Mouse (Mus musculus): Measurements from ENCODE around the gene Hopx.
"Not testable (repeated sequence)": the region's sequence is repeated elsewhere in the genome, so short reads cannot be mapped to it uniquely, and the experiment has no call there.

Hopx gene

DNA sequence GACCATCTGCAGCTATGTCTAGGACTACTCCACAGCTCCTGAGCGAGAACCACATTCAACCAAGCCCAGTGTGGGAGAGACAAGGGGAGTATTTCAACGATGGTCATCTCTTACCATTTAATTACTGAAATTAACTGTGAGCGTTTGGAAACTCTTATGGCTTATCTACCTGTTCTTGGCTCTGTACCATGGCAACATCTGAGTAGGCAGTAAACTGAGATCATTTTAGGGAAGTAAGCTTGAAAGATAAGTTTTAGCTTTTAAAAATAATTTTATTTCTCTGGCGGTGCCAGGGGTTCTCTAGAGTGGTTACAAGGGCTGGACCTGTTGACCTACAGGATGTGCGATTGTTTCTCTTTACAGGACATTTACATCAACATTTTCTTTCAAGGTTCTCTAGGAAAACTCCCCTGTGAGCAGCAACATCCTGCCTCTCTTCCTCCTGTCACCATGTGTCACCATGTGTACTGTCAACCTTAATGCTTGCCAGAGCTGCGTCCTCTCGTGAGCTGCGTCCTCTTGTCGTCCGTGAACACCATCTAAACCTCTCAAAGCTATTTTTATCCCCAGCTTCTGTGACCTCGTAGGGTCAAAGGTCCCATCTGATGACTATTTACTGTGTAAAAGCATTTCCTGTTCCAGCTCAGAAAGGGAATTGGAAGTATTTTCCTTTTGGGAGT lies 15.5 kb downstream of the Hopx start:
- DNase-seq, result peak; percentile 73

GRCm38 (mm10) chr5:77098874-77099273 lies 16.0 kb downstream of the Hopx start:
- DNase-seq, result no peak

GRCm38 (mm10) chr5:77097686-77098085 lies 17.2 kb downstream of the Hopx start:
- DNase-seq, result peak; percentile 16

DNA sequence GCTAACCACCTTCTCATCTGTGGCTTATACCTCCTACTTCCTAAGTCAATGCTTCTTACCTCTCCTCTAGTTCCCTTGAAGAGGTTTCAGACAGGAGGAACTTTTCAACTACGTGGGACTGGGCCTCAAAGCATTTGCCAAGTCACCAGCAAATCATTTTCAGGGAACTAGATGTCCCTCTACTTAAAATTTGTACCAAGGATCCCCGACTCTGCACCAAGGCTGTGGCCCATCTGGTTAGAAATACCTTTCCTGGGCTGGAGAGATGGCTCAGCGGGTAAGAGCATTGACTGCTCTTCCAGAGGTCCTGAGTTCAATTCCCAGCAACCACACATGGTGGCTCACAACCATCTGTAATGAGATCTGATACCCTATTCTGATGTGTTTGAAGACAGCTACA lies 18.7 kb downstream of the Hopx start:
- not testable (repeated sequence) for DNase-seq

DNA sequence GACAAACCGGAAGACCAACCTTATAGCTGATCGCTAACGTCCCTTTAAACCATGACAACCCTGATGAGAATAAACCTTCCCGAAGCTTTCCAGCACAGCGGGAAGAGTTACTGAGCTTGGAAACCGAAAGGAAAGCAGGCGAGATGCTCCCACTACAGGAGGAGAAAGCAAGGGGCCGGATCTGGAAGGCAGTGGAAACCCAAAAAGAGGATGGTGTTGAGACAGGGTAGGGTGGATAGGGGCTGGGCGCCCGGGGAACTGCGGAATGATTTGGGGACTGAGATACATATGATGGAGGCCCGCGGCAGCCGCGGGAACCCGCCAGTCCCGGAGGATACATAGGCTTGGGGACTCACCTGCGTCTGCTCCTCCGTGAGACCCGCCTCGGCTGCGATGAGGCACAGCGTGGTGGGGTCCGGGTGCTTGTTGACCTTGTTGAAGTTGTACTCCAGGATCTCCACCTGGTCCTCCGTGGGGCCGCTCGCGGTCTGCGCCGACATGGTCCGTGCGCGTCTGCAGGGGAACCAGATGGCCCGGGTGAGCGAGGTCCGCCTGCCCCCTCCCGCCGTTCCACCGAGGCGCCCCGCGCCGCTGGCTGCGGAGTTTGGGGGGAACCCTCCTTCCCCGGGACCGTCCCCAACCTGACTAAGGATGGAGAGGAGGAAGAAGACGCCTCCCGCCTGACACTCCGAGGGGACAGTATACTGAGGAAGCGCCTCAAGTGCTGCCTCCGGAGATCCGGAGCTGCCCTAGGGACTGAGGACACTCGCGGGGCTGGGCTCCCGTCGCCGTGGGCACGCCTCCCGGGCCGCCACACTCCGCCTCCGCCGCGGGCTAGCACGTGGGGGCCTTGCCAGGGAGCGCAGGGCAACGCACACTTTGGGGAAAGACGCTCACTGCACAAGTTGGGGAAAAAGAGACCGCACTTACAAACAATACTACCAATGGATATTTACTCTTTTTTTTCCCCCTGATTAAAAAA lies 20.1 kb downstream of the Hopx start:
- peak; percentile 83 for DNase-seq

DNA sequence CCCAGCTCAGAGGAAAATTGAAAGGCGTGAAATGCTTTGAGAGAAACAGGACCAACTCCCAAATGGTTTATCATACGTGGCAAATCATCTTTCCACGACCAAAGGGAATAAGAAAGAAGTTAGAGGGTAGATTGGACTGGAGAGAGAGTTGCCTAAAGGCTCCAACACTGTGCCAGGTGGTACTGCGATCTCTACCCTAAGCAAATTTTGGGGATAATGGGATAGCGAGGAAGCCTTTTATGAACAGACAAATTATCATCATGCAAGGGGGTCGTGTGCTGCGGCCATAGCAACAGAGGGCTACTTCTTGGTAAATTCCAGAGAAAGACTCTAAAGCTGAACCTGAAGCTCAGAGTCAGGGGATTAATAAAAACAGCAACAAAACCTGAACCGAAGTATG lies 21.0 kb downstream of the Hopx start:
- no peak for DNase-seq

DNA sequence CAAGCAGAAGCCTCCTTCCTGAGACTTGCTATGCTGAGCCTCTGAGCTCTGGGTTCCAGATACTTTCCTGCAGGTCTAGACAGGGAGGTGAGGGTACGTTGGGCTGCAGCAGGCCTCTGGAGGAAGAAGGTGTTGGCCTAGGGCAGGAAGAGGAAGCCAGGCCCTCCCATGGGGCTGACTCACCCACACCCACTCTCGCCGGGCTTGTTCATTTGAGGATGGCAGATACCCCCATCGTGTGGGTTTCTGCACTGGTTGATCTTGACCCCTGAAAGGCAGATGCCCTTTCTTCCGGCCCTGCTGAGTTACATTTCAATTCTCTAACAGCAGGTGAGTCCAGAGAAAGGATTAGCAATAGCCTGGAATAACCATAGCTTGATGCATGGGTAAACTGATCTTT lies 22.4 kb downstream of the Hopx start:
- no peak for DNase-seq

DNA sequence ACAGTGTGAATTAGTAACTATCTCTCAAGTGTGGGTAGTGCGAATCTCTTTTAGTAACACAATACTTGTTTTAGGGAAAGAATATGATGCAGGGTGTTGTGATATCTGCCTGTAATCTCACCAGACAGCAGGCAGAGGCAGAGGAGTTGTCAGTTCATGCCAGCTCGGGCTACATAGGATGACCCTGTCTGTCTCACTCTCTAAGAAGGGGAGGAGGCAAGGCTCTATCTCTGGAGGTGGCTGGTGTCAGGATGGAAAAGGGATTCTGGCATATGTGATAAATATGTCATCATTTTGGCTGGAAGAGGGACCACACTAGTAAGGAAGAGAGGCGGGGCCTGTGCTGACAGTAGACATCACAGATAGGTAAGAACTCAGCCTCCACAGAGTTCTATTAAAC lies 23.0 kb downstream of the Hopx start:
- no peak for DNase-seq

DNA sequence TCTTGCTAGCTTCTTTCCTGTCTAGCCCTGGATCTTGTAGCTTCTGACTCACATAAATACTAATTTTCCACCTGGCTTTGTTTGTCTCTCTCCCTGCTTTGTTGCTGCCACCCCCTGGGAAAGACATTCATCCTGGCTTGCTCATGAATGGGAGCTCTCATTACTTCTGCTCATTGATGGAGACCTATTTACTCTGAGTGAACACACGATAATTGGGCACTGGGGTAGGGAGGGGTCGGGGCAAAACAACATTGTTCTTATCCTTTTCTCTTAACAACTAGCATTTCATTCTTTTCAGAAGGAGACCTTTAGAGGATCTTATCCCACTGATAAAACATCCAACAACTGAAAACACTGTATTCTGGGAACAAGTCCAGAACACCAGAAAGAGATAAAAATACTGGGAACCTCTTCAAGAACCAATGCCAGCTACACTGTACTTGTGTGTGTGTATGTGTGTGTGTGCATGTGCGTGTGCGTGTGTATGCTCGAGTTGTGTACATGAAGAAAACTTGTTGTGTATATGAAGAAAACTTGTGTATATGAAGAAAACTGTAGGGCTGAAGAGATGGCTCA lies 24.3 kb downstream of the Hopx start:
- no peak for DNase-seq

GRCm38 (mm10) chr5:77089901-77090300 lies 25.0 kb downstream of the Hopx start:
- DNase-seq, result no peak

DNA sequence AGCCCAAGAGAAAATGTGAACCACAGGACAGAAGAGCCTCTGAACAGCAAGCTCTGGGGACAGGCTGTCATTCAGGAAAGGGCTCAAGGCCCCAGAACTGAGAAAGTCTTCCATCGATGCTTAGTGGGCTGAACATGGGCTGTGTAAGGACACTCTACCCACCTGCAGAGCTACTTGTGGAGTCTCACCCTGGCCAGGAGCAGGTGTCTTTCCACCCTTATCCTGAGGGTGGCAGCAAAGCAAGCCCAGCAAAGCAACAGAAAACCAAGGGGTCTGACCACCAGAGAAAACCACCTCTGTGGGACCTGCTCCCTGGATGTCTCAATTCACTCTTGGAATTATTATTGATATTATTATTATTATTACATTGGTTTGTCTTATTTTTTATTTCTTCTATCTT lies 25.6 kb downstream of the Hopx start:
- DNase-seq, result peak; percentile 74

DNA sequence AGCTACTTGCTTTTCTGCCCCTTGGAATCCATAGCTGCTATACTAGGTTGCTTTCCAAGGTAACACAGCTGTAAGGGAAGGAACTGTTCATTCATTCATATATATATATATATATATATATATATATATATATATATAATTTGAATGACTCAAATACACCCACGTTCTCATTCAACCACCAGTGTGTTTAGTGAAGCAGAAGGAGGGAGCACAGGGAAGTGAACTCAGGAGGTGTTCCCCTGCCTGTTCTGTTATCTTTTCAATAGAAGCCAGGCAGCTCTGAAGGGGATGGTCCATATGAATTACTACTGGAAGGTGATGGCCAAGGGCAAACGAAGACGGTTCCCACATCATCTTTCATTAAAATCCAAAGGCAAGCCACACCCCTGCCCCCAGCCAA lies 27.8 kb downstream of the Hopx start:
- DNase-seq, result no peak

DNA sequence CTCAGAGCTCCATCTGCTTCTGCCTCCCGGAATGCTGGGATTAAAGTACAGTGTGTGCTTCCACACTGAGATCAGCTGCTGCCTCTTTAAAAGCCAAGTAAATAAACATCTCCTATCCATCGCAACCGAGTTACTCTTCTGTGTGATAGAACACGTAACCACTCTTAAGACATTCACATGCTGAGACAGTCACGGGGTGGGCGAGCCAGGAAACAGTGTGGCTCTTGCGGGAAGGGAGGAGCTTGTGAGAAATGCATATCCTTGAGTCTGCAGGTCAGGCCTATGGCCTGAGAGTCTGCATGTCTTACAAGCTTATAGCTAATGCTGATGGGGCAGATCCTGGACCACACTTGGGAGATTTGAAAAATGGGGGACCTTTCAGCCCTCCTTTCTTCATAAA lies 28.4 kb downstream of the Hopx start:
- DNase-seq, result no peak

GRCm38 (mm10) chr5:77085753-77086450 lies 29.0 kb downstream of the Hopx start:
- DNase-seq, result no peak

DNA sequence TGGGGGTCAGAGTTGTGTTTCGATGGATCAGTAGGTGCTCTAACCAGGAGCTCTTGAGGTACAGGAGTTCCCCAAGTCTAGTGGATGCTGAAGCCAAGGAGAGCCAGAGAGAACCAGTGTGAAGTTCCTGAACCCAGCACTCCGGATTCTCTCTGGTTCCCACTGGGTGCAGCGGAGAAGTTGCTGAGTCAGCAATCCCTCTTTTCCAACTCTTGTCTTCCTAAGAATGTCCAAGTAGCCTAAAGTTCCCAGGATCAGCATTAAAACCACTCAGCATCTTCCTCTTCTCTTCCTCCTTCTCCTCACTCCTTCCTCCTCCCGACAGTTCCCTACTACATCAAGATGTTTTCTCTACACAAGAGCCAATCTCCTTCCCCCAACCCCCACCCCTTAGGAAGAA lies 30.5 kb downstream of the Hopx start:
- no peak for DNase-seq

- DNase-seq, result no peak
Measured at GRCm38 (mm10) chr5:77082735-77083134, 32.2 kb downstream of the Hopx start.

DNA sequence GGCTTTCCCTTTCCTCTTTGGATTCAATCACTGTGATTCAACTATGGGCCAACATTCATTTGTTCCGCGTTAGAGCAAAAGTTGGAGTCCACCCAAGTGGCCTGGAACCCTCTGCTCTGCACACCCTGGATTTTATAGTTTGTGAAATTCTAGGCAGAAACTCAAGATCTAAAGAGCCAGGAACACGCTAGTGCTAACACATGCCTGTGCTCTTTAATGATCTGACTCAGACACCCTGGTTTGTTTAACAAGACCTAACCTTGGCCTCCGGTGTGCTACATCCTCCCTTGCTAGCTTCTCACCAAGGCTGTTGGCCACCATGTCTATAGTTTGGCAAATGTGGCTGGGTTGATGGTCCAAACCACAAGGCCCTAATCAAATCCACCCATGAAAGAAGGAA lies 34.2 kb downstream of the Hopx start:
- DNase-seq, result no peak

GRCm38 (mm10) chr5:77075951-77076350 lies 39.0 kb downstream of the Hopx start:
- no peak for DNase-seq

- DNase-seq, result peak; percentile 43
Measured at GRCm38 (mm10) chr5:77074914-77075313, 40.0 kb downstream of the Hopx start.

- no peak for DNase-seq
Measured at GRCm38 (mm10) chr5:77073794-77074193, 41.1 kb downstream of the Hopx start.

- no peak for DNase-seq
Measured at GRCm38 (mm10) chr5:77071626-77072025, 43.3 kb downstream of the Hopx start.

- no peak for DNase-seq
Measured at GRCm38 (mm10) chr5:77070987-77071386, 43.9 kb downstream of the Hopx start.

DNA sequence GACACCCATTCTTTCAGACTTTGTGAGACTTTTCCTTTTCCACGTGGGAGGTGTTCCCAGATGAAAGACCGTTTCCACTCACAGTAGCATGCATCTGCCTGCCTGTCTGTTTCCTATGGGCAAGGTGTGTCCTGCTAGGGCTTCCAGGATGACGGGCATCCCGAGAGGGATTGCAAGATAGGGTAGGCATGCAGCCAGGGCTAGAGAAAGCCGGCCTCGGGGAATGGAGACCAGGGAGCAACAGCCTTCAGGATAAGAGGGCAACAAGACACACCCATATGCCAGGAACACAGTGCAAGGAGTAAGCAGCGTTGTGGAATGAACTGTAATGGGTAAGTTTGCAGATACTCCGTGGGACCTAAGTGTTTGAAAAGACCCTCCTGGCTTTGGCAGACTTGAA lies 47.6 kb downstream of the Hopx start:
- no peak for DNase-seq
